Mouse (Mus musculus) spleen, postnatal 10 days (tissue): Measurements from ENCODE around the gene Pbx1.
A peak's percentile ranks its signal among the peaks of the same experiment; 100 is the strongest.
"Not testable (repeated sequence)": the region's sequence is repeated elsewhere in the genome, so short reads cannot be mapped to it uniquely, and the experiment has no call there.

Source experiments
- DNase-seq, 2 experiments: peaks; one replicate each; pipeline ENCODE4 v3.0.0; 2021 to 2022; ENCODE audit warnings: low spot score in 2 of 2

Gene Pbx1

GRCm38 (mm10) chr1:168432232-168432280 lies at the start of gene Pbx1:
Gene Pbx1, minus strand, starts transcription at chr1:168432270.
- not testable (repeated sequence) for DNase-seq

GRCm38 (mm10) chr1:168479626-168480025 lies 47.6 kb upstream of the Pbx1 start:
- no peak for DNase-seq

- DNase-seq, result no peak
Observed at GRCm38 (mm10) chr1:168478829-168479228, 46.8 kb upstream of the Pbx1 start.

GRCm38 (mm10) chr1:168476917-168477316 lies 44.8 kb upstream of the Pbx1 start:
- no peak for DNase-seq

- DNase-seq, result no peak
Observed at GRCm38 (mm10) chr1:168476216-168476897, 44.3 kb upstream of the Pbx1 start.

- DNase-seq, result no peak
Observed at GRCm38 (mm10) chr1:168475579-168476208, 43.6 kb upstream of the Pbx1 start.

GRCm38 (mm10) chr1:168473255-168474069 lies 41.4 kb upstream of the Pbx1 start:
- no peak for DNase-seq

GRCm38 (mm10) chr1:168472545-168473254 lies 40.6 kb upstream of the Pbx1 start:
- no peak for DNase-seq

- no peak for DNase-seq
Observed at GRCm38 (mm10) chr1:168459426-168459825, 27.4 kb upstream of the Pbx1 start.

GRCm38 (mm10) chr1:168457191-168457747 lies 25.2 kb upstream of the Pbx1 start:
- DNase-seq, result no peak

- DNase-seq, result no peak
Observed at GRCm38 (mm10) chr1:168455178-168455577, 23.1 kb upstream of the Pbx1 start.

GRCm38 (mm10) chr1:168433671-168434070 lies 1.6 kb upstream of the Pbx1 start:
- DNase-seq, result no peak

- DNase-seq, result peak; percentile 48 to 87
Observed at GRCm38 (mm10) chr1:168432281-168432725, 233 bp upstream of the Pbx1 start.

GRCm38 (mm10) chr1:168431711-168432231 lies 299 bp downstream of the Pbx1 start:
- DNase-seq, result peak in 1 of 2 experiments; percentile 11

GRCm38 (mm10) chr1:168430868-168431710 lies 981 bp downstream of the Pbx1 start:
- peak; percentile 8 to 23 for DNase-seq

GRCm38 (mm10) chr1:168429856-168430644 lies 2.0 kb downstream of the Pbx1 start:
- DNase-seq, result no peak

- DNase-seq, result no peak
Observed at GRCm38 (mm10) chr1:168429406-168429805, 2.7 kb downstream of the Pbx1 start.

- no peak for DNase-seq
Observed at GRCm38 (mm10) chr1:168428255-168428654, 3.8 kb downstream of the Pbx1 start.

- DNase-seq, result no peak
Observed at GRCm38 (mm10) chr1:168427596-168427995, 4.5 kb downstream of the Pbx1 start.

- no peak for DNase-seq
Observed at GRCm38 (mm10) chr1:168426900-168427299, 5.2 kb downstream of the Pbx1 start.
